Mouse (Mus musculus): Measurements from ENCODE around the gene Armc3. TPM values are rescaled to one million over a fixed set of nuclear protein-coding genes. Genes with fewer than 3 reads are reported as not detected.

Gene Armc3
- polyA plus RNA-seq, 1 experiment from 2014 or later: not detected

DNA sequence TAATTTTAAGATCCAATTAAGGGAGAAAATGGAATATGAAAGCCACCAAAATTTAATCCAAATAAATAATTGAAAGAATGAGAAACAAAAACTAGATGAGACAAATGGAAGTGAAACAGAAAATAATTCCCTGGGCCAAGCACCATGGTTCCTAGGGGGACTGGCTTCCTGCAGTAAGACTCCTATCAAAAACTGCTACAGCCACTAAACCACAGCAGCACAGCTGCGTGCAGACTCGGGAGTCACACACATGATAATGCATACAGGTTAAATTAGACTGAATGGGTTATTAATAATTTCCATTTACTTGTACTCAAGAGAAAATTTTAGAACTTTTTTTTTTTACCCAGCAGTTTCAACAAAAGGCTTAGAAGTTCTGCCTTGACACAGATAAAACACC is 154.1 kb downstream of the Armc3 start:
- H3K27ac ChIP-seq (ENCODE audit: poor library complexity, severe bottlenecking): no peak overlapping the region
- no peaks in the 10 kb centered on the region for H3K36me3 ChIP-seq
- H3K4me1 ChIP-seq (replicated peaks): no peaks in the 10 kb centered on the region
- WGBS: 86% methylated on average over 2 of the region's 2 CpGs
- ATAC-seq (ENCODE audit: insufficient number of reproducible peaks, low FRiP score): no peak
- 0 out of 2 replicates have a peak, but pooled peaks cover 3% of the 10 kb centered on the region for H3K9me3 ChIP-seq (replicated peaks)
- H3K27me3 ChIP-seq (replicated peaks): no peaks in the 10 kb centered on the region
- no peak overlapping the region for H3K4me2 ChIP-seq
- no peak overlapping the region for H3K4me3 ChIP-seq
- H3K9ac ChIP-seq: no peak overlapping the region

Other genes with a start within 250 kb of the Armc3 start
- 8.6 TPM in 2 replicates for gene Pip4k2a, start 201.2 kb upstream of the Armc3 start, polyA plus RNA-seq (2016; fragmentation: Nextera tagmentation; extraction: Ambion mirVana)
- 0.21 and 0.57 TPM in 2 replicates for gene 4930426L09Rik, start 201.0 kb upstream of the Armc3 start, polyA plus RNA-seq (2016; fragmentation: Nextera tagmentation; extraction: Ambion mirVana)
- gene Msrb2, start 172.1 kb downstream of the Armc3 start, polyA plus RNA-seq (2016; fragmentation: Nextera tagmentation; extraction: Ambion mirVana): 34.6 and 37.9 TPM in 2 replicates
- gene Ptf1a, start 246.4 kb downstream of the Armc3 start, polyA plus RNA-seq (2016; fragmentation: Nextera tagmentation; extraction: Ambion mirVana): not detected in 2 replicates

All from heart, embryonic 12.5 days (tissue).